Mouse (Mus musculus) cerebellum, postnatal 14 days (tissue): ENCODE measurements around the gene Scaf1.

Experiments used
- DNase-seq, 2 experiments: peaks; one replicate each; pipeline ENCODE4 v3.0.0; 2021; ENCODE audit warnings: mixed read lengths in 2 of 2

Scaf1 gene

DNA sequence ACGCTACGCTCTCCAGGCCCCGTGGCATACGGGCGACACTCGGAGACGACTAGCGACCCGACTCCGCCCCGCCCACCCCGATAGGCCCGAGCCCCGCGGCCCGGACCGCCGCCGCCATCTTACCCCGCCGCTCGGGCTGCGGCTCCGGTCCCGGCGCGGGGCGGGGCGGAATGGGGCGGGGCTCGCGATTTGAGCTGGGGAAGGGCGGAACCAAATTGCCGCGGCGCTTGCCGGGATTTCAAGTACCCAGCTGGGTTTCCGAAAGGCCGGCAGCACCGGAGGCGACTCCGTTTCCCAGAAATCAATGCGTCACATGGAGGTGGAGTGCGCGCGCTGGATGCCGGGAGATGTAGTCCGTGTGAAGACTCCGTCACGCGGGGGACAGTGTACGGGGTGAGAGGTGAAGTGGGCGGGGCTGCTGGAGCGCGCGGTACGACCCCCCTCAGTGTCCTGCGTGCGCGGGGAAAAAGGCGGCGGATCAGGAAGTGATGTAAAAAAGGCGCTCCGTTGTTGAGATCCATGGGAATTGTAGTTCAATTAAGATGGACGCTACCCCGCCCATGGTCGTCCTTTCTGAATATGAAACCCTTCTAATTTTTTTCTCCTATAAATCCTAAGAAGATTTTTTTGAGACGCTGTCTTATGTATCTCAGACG is at the start of gene Scaf1:
Gene Scaf1 (minus strand): TSS at position 407 of the 656 bp plus-strand sequence.
- DNase-seq = peak; percentile 99

- peak; percentile 96 to 97 for DNase-seq
These were observed 46.2 kb upstream of the Scaf1 start, which contains the start of the genes Nosip and Prrg2 for GRCm38 (mm10) chr7:45062239-45062835. Nosip (plus strand) TSS chr7:45062429. Prrg2 (minus strand) TSS chr7:45062677.

GRCm38 (mm10) chr7:45061532-45062075 is 45.4 kb upstream of the Scaf1 start:
- no peak for DNase-seq

GRCm38 (mm10) chr7:45060632-45061122 is 44.5 kb upstream of the Scaf1 start:
- DNase-seq = no peak

- DNase-seq = peak; percentile 69 to 81
These were observed 42.7 kb upstream of the Scaf1 start for GRCm38 (mm10) chr7:45058607-45059571.

DNA sequence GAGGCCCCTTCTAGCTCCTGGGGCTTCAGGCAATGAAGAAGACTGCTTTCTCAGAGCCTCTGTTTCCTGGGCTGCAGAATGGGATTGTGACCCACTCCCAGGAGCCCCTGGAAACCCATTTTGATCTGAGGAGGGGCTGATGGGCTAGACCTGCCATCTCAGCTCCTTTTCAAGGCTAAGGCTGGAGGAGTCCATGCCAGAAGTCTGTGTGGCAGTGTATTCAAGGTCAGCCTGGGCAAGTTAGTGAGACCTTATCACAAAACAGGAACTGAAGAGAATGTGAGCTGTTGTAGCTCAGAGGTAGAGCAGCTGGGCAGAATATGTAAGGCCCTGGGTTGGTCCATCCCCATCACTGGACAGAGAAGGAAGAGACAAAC is 40.8 kb upstream of the Scaf1 start:
- DNase-seq = no peak

DNA sequence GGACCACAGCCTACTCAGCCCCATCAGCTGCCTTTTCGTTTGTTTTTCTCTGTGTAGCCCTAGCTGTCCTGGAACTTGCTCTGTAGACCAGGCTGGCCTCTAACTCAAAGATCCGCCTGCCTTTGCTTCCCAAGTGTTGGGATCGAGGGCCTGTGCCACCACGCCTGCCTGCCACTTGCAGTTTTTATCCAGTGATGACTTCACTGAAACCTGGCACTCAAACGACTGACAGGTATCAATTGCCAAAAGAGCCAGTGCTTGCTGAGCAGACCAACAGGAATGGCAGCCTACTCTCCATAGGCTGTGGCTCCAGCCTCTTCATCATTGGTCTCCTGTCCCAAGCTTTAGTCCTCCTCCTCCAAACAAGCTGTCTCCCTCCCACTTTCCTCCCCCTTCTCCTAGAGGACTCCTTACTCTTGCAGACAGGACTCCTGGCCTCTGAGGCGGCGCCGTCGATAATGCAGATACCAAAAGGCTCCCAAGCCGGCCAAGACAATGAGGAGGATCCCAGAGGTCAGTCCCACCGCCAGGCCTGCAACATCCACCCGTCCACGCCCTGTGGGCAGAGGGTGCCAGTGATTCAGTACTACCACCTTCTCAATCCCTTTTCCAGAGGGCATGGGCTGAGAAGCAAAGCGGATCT is 40.3 kb upstream of the Scaf1 start:
- peak in 1 of 2 experiments; percentile 47 for DNase-seq

GRCm38 (mm10) chr7:45053931-45054510 is 37.9 kb upstream of the Scaf1 start:
- peak; percentile 91 to 92 for DNase-seq

DNA sequence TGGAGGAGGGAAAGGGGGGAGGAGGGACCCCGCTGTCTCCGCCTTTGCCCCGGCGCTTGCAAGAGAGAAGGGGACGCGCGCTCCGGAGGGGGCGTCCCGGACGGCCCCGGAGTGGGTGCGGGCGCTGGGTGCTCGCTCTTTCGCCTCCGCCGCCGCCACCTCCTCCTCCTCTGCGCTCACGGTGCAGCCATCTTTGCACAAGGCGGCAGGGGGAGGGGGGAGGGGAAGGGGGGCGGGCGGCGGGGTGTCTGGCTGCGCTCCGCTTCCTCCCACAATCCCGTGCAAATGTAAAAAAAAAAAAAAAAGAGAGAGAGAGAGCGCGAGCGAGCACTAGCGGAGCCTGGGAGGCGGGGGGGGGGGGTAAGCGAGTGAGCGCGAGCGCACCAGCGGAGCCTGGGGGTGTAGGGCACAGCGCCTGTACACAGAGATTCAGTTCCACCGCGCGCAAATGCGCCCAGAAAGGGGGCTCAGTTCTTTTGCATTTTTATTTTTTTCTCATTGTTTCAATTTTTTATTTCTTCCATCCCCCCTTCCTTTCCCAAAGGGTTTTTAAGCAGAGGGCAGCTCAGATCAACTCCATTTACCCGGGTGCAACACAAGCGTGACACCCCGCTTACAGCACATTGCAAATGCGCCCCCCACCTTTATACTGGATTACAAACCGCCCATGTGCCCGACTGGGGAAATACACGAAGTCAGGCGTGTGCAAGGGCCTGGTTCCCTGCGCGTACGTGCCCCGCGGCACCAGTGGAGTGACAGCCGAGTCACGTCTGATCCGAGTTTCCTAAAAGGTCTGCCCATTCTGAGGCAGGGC is 37.2 kb upstream of the Scaf1 start:
- DNase-seq = peak; percentile 77 to 82

DNA sequence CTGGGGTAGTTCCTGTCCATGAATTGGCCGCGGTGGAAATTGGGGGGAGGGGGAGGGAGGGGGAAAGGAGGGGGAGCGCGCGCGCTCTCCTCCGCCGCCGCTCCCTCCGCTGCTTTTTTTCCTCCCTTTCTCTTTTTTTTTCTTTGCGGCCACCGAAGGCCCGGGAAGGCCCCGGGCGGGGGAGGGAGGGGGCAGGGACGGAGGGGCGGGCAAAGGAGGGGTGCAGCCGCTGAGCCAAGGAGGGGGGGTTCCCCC is 36.6 kb upstream of the Scaf1 start, which contains the start of gene Prr12:
Gene Prr12 (minus strand): TSS at position 20 of the 255 bp plus-strand sequence.
- no peak for DNase-seq

GRCm38 (mm10) chr7:45052181-45052861 is 36.2 kb upstream of the Scaf1 start:
- peak; percentile 66 to 67 for DNase-seq

- DNase-seq = no peak
These were observed 35.4 kb upstream of the Scaf1 start for GRCm38 (mm10) chr7:45051601-45051974.

DNA sequence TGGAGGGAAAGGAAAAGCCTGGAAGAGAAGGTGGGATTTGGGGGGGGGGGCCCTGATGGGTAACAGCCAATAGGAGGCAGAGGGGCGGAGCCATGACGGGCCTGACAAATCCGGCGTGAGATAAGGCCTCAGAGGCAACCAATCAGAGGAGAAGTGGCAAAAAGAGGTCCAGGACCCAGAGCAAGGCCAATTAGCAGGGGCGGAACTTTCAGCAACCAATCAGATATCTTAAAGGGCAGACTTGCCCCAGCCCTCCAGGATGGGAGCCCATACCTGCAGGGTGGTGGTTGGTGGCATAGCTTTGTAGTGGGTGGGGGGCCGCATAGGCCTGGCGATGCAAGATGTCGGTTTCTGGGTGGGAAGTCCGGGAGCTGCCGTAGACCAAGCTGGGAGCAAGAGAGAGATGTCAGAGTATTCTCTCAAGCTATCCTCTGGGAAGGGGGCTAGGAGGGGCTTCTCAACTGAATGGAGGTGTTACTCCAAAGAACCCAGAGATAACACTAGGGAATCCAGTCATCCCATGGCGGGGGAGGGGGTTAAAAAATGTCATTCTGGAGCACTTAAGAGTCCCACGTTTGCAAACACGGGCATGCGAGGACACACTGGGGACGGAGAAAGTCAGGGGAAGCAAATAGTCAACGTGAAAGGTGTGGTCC is 34.9 kb upstream of the Scaf1 start:
- DNase-seq = peak; percentile 83 to 89

DNA sequence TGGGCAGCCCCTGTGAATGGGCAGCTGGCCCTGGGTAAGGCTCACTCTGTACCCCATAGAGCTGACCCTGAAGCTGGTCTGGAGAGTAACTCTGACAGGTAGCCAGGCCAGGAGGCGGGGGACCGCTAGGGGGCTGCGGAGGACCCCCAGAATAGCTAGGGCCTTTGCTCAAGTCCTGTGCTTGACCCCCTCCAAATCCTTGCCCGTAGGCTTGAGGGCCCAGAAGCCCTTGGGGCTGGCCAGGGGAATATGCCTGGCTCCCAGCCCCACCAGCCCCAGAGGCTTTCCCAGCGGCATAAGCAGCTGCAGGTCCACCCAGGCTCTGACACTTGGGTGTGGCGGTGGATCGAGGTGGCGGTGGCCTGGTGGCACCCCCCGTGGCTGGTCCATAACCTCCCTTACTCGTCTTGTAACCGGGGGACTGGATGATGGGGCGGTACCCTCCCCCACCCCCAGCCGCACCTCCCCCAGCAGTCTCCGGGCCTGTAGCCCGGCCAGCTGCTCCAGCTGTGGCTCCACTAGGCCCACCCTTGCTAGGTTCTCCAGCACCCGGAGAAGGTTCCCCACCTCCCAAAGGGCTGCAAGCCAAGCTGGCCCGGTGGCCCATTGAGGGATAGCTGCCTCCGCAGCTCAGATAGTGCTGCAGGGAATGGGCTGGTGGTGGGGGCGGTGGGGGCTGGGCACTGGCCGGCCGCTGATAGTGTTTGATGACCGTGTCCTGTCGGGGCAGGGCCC is 32.9 kb upstream of the Scaf1 start:
- no peak for DNase-seq

DNA sequence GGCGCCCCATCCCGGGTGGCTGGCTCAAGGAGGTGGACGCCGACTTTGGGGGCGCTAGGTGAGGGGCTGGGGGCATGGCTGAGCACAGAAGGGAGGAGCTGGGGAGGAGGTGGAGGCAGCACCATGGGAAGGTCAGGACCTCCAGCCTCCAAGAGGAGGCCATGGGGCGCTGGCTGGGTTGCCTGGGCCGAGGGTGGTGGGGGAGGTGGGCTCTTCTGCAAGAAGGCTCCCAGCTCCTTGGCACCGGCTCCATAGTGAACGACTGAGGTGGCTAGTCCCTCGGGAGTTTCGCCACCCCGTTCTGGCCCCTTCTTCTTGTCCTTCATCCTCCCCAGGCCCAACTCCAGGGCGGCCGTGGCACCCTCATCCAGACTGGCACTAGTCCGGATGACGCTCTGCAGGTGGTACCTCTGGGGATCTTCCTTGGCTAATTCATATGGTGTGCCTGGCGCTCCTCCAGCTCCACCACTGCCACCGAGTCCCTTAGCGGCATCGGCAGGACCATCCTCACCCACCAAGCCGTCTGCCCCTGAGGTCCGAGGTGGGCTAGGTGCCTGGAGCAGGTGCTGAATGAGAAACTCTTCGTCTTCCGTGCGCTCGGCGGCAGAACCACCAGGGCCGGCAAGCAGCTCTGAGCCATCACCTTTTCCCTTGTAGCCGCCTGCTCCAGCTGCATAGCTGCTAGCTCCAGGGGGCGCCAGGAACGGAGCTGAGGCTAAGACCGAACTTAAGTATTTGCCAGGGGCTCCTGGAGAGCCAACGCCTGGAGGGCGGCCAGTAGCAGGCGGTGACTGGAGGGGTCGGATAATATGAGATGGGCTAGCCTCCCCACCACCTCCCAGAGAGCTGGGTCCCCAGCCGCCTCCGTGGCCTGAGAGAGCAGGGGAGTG is 32.1 kb upstream of the Scaf1 start:
- no peak for DNase-seq

DNA sequence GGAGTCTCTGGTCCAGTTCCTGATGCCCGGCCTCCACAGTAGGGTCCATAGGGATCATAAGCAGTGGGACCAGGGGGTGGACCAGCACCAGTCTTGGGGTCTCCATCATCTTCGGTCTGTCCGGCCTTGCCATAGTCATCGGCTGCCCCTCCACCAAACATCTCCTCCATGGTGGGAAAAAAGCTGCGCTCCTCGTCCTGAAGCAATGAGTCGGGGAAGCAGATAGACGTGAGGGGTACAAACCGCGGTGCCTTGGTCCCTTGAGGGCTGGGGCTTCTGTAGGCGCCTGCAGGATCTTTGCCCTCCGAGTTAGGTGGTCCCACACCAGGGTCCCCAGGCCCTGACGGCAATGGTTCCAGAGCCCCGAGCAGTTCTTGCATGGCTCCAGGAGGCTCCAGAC is 31.3 kb upstream of the Scaf1 start:
- DNase-seq = no peak

DNA sequence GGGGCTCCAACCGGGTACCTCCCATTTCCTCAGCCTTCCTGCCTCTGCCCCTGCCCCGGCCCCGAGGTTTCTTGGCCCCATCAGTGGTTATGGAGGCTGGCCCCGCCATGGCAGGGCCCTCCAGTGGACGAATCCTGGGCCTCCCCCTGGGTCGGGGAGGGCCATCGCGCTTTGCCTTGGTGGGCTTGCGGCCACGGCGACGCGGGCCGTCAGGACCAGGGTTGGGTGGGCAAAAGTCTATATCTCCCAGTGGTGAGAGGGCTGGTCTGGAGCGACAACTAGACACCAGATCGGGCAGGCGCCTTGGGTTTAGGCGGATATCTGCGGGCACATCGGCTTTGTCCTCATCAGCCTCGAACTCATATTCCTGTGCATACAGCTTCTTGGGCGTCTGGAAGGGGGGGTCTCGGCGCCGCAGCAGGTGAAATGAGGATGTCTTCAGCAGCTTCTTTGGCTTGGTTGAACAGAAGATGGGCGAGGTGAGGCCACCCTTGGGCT is 30.7 kb upstream of the Scaf1 start:
- DNase-seq = no peak

DNA sequence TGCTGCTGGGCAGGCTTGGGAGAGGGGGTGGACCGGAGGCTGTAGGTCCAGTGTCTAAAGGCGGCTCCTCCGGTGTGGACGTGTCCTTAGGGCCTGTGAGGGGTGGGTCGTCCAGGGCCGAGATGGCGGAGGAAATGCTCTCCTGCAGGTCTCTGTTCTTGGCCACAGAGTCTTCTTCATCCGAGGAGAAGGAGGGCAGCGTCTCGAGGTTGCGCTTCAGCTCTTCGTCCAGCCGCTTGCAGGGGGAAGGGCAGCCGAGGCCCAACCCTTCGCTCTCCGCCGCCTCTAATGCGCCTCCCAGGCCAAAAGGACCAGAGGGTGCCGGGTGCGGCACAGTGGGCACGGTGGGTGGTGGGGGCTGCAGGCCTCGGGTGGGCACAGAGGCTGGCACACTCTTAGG is 29.6 kb upstream of the Scaf1 start:
- DNase-seq = no peak
